Mouse (Mus musculus) adrenal gland, postnatal 25 days (tissue): ENCODE measurements around the gene Zfp952. TPM values are rescaled to one million over a fixed set of nuclear protein-coding genes. Genes with fewer than 3 reads are reported as not detected.

Experiments used
- total RNA-seq: library from RNA; stranded (reverse); gene quantifications from 2 replicates; pipeline ENCODE4 v1.2.3, GENCODE M21; 2021

The Zfp952 gene
- total RNA-seq, 1 experiment from 2014 or later: 10.8 TPM

Other genes with a start within 250 kb of the Zfp952 start
- 40.0 and 63.0 TPM in 2 replicates for gene Zfp871, start 204.8 kb upstream of the Zfp952 start, total RNA-seq
- 0.91 and 1.1 TPM in 2 replicates for gene Zfp811, start 183.2 kb upstream of the Zfp952 start, total RNA-seq
- gene Zfp799, start 162.9 kb upstream of the Zfp952 start, total RNA-seq: 11.5 and 17.4 TPM in 2 replicates
- 11.2 and 12.6 TPM in 2 replicates for gene Zfp870, start 101.5 kb upstream of the Zfp952 start, total RNA-seq
- gene Cyp4f14, start 75.8 kb upstream of the Zfp952 start, total RNA-seq: 9.4 and 12.7 TPM in 2 replicates
- gene Cyp4f13, start 45.7 kb upstream of the Zfp952 start, total RNA-seq: 83.8 and 111 TPM in 2 replicates
- 4.1 and 7.2 TPM in 2 replicates for gene Zfp472, start 27.3 kb upstream of the Zfp952 start, total RNA-seq
- gene Zfp763, start 40.3 kb downstream of the Zfp952 start, total RNA-seq: 6.0 and 11.8 TPM in 2 replicates
- gene 4921501E09Rik, start 74.9 kb downstream of the Zfp952 start, total RNA-seq: not detected in 2 replicates
- 12.0 and 12.6 TPM in 2 replicates for gene Zfp563, start 96.2 kb downstream of the Zfp952 start, total RNA-seq
- not detected in 2 replicates for gene Morc2b, start 146.6 kb downstream of the Zfp952 start, total RNA-seq
- gene Olfr55, start 175.3 kb downstream of the Zfp952 start, total RNA-seq: not detected in 2 replicates
- gene Olfr239, start 198.2 kb downstream of the Zfp952 start, total RNA-seq: not detected in 2 replicates
- 0.18 TPM in 1 of 2 replicates, not detected in the other for gene Olfr1564, start 228.6 kb downstream of the Zfp952 start, total RNA-seq